Mouse (Mus musculus) E14TG2a.4 (cell line): ENCODE results near the gene Ntm.

Experiments used
- H3K27me3 ChIP-seq: 2 replicates; pipeline ENCODE4 v1.6.1; 2014; ENCODE audit warnings: low read length, control low read depth; ENCODE audit not compliant: insufficient read depth
- H3K36me3 ChIP-seq: 2 replicates; pipeline ENCODE4 v1.6.1; 2014; ENCODE audit warnings: low read length, control low read depth; ENCODE audit not compliant: insufficient read depth
- H3K4me1 ChIP-seq: replicated peaks from 2 replicates; pipeline ENCODE4 v1.6.1; 2014; ENCODE audit warnings: low read depth, low read length, control low read depth
- H3K4me3 ChIP-seq: replicated peaks from 2 replicates; pipeline ENCODE4 v1.5.1; 2014; ENCODE audit warnings: mild to moderate bottlenecking, low read length
- H3K9me3 ChIP-seq: 2 replicates; pipeline ENCODE4 v1.6.1; 2014; ENCODE audit warnings: low read length, control low read depth
- CTCF ChIP-seq: conservative IDR thresholded peaks from 2 replicates; pipeline ENCODE4 v1.5.1; 2014; ENCODE audit warnings: low read length
- NANOG ChIP-seq: IDR thresholded peaks from 2 replicates; pipeline ENCODE4 v1.6.1; 2014; ENCODE audit warnings: borderline replicate concordance, low read length, mixed read lengths
- POU5F1 ChIP-seq: IDR thresholded peaks from 2 replicates; pipeline ENCODE4 v1.6.1; 2014; ENCODE audit warnings: low read length, borderline replicate concordance

The Ntm gene

GRCm38 (mm10) chr9:29377172-29378002 is 585.6 kb downstream of the Ntm start:
- peaks cover 6% of the 10 kb centered on the region for H3K4me1 ChIP-seq
- no peaks in the 10 kb centered on the region for H3K9me3 ChIP-seq
- no peak for TF ChIP-seq CTCF
- H3K4me3 ChIP-seq: no peak overlapping the region
- no peaks in the 10 kb centered on the region for H3K27me3 ChIP-seq
- H3K36me3 ChIP-seq: no peaks in the 10 kb centered on the region

GRCm38 (mm10) chr9:29371341-29371740 is 591.6 kb downstream of the Ntm start:
- H3K9me3 ChIP-seq: no peaks in the 10 kb centered on the region
- no peaks in the 10 kb centered on the region for H3K36me3 ChIP-seq
- H3K27me3 ChIP-seq: no peaks in the 10 kb centered on the region
- H3K4me3 ChIP-seq: no peak overlapping the region
- H3K4me1 ChIP-seq: no peaks in the 10 kb centered on the region
- no peak for TF ChIP-seq POU5F1
- TF ChIP-seq CTCF: no peak
- TF ChIP-seq NANOG: no peak

- Histone ChIP-seq H3K36me3 (no peaks in the 10 kb centered on the region), H3K27me3 (no peaks in the 10 kb centered on the region), H3K9me3 (no peaks in the 10 kb centered on the region), H3K4me3 (no peak overlapping the region), H3K4me1 (no peaks in the 10 kb centered on the region)
- no peak for TF ChIP-seq NANOG
- TF ChIP-seq CTCF: no peak
- TF ChIP-seq POU5F1: no peak
Observed at GRCm38 (mm10) chr9:29369621-29370020, 593.3 kb downstream of the Ntm start.

- no peaks in the 10 kb centered on the region for H3K9me3 ChIP-seq
- no peaks in the 10 kb centered on the region for H3K4me1 ChIP-seq
- no peaks in the 10 kb centered on the region for H3K36me3 ChIP-seq
- H3K4me3 ChIP-seq: no peak overlapping the region
- no peaks in the 10 kb centered on the region for H3K27me3 ChIP-seq
- TF ChIP-seq POU5F1: no peak
- TF ChIP-seq CTCF: no peak
- no peak for TF ChIP-seq NANOG
Observed at GRCm38 (mm10) chr9:29368291-29368690, 594.6 kb downstream of the Ntm start.

GRCm38 (mm10) chr9:29357796-29358195 is 605.1 kb downstream of the Ntm start:
- no peaks in the 10 kb centered on the region for H3K27me3 ChIP-seq
- no peak for TF ChIP-seq NANOG
- TF ChIP-seq POU5F1: no peak
- no peak for TF ChIP-seq CTCF
- H3K9me3 ChIP-seq: no peaks in the 10 kb centered on the region
- H3K4me1 ChIP-seq: no peaks in the 10 kb centered on the region
- H3K36me3 ChIP-seq: no peaks in the 10 kb centered on the region
- no peak overlapping the region for H3K4me3 ChIP-seq

- Histone ChIP-seq H3K4me1 (peaks cover 7% of the 10 kb centered on the region), H3K4me3 (no peak overlapping the region), H3K36me3 (no peaks in the 10 kb centered on the region), H3K27me3 (no peaks in the 10 kb centered on the region), H3K9me3 (no peaks in the 10 kb centered on the region)
- no peak for TF ChIP-seq CTCF
- no peak for TF ChIP-seq NANOG
- no peak for TF ChIP-seq POU5F1
Observed at GRCm38 (mm10) chr9:29342303-29342702, 620.6 kb downstream of the Ntm start.

GRCm38 (mm10) chr9:29341292-29341691 is 621.6 kb downstream of the Ntm start:
- H3K27me3 ChIP-seq: no peaks in the 10 kb centered on the region
- no peaks in the 10 kb centered on the region for H3K9me3 ChIP-seq
- TF ChIP-seq NANOG: no peak
- no peak for TF ChIP-seq CTCF
- no peak for TF ChIP-seq POU5F1
- H3K36me3 ChIP-seq: no peaks in the 10 kb centered on the region
- no peak overlapping the region for H3K4me3 ChIP-seq
- peaks cover 7% of the 10 kb centered on the region for H3K4me1 ChIP-seq

- TF ChIP-seq POU5F1 (no peak), CTCF (no peak), NANOG (no peak)
- Histone ChIP-seq H3K4me1 (no peaks in the 10 kb centered on the region), H3K4me3 (no peak overlapping the region), H3K27me3 (no peaks in the 10 kb centered on the region), H3K9me3 (no peaks in the 10 kb centered on the region), H3K36me3 (no peaks in the 10 kb centered on the region)
Observed at GRCm38 (mm10) chr9:29335671-29336070, 627.3 kb downstream of the Ntm start.
